Mouse (Mus musculus): ENCODE data around the gene Spdl1.

DNA sequence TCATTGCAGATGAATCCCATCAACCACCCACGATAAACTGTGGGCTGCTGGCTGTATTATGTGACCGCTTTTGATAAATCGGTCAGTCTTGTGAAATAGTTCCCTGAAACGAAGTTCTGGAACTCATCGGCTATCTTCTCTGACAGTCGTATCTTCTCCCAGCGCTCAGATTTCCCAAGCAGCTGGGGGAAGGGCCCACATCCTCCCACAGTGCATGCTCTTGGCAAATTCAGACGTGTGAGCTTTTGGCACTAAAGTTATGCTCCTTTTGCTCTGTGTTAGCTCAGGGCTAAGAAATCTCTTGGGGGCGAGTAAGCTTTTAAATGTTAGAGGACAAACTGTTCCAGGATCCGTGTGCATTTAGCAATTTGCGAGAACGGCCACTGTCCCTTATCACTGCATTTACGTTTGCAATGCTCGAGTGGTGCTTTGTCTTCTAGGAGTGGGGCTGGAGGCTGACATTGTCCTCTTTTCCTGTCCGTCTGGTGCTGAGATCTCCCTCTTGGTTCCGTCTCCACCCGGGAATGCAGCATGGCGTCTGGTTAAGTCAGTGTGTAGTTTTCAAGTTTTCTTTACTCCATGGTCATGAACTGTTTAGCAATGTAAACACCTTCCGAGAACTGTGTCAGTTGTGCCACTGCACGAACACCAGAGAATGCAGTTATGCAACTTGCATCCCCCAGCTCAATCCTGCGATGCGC, 12.3 kb upstream of the Spdl1 start:
- TF ChIP-seq CTCF (IDR thresholded peaks at IDR 0.05; ENCODE audit: low read depth, low read length) (no peak), POLR2A (IDR thresholded peaks at IDR 0.05; ENCODE audit: borderline replicate concordance, low read depth, low read length) (no peak)
